Mouse (Mus musculus): Measurements from ENCODE around the gene Trmt44.

Gene Trmt44

DNA sequence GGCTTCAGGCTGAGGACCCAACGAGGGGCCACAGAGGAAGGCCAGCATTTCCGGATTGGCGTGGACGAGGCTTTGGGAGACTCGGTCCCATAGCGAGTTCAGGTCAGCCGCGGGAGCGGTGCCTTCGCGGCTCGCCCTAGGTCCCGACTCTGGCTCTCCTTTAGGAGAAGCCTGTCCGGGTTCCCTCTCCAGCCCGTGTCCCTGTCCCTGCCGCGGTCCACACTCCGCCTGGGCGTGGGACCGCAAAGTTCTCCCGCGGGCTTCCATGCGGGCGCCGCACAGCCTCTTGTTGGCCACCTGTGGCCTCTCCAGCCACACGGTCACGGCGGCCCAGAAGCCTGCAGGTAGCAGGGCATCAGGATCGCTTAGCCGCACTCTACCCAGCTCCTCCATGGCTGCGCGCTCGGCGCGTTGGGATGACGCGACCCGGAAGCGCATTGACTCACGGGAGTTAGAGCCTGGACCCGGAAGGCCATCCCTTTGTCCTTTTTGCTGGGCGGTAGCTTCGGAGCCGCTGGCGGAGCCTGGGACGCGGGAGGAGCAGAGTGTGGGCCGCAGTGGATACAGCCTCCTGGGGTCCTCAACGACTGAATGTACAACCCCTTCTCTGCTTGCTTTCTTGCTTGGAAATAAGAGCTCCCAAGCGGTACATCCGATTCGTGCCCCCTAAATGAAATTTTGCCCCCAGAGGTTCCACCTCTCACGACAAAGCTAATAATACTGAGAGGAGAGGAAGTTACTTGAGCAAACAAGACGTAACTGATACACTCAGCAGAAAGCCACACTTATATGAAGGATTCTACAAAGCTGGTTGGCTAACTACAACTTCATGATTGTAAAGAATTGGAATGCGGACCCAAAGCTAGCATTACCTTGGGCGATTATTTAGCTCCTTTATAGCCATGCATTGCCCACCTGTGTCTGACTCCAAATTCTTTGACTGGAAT is at the start of gene Trmt44:
Gene Trmt44, minus strand, starts transcription at position 418 of the 947 bp plus-strand sequence.
- peak; percentile 66 to 84 for DNase-seq (ENCODE audit: low read depth in 1 of 2, low spot score in 2 of 2)

DNA sequence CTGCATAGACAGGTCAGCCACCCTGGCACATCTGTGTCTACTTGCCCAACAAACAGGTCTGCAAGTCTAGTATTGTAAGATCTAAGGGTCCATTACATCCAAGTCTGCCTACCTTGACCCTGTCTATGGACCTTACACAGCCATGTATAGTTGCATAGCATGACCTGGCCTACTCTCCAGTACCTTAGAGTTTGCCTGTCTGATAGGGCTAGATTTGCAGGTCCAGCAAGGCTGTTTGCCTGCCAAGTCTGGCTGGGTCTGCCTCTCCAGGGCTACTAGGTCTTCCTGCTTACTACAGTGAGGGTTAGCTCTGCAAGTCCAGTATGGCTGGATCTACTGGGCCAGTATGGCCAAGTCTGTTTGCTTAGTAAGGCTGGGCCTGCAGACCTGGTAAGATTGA is 49.0 kb upstream of the Trmt44 start:
- DNase-seq (ENCODE audit: low read depth in 1 of 2, low spot score in 2 of 2) = no peak

DNA sequence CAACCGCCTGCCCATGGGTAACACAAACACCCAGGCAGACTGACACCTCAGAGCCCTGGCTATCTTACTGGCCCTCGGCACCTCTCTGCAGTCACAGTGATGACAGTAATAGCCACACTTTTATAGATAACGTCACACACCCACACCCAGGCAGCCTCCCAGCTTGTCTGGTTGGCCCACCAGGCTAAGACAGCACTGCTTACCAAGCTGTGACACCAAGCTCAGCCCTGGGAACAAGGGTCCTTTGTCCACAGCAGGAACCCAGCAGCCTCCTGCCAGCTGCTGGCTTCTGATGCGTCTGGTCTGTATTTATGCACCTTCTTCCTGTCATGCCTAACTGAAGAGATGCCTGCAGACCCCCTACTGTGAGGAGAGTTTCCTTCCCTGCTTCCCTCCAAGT is 46.2 kb upstream of the Trmt44 start:
- DNase-seq (ENCODE audit: low read depth in 1 of 2, low spot score in 2 of 2) = no peak

DNA sequence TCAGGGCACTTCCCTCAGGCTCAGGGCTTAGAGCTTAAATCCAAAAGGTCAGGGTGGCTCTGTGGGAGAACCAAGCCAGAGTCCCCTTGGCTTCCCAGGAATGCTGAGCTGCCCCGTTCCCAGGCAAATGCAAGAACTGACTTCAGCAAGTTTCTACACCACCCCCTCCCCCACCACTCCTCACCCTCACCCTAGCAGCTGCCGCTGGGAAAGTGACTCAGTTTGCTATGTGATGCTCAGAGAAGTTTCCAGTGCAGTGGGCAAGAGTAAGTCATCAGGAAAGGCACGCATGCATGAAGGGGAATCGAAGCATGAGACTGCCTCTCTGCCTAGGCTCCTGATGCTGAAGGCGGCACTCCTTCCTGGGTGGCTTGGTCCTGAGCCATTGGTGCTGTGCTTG is 42.1 kb upstream of the Trmt44 start:
- no peak for DNase-seq (ENCODE audit: low read depth in 1 of 2, low spot score in 2 of 2)

DNA sequence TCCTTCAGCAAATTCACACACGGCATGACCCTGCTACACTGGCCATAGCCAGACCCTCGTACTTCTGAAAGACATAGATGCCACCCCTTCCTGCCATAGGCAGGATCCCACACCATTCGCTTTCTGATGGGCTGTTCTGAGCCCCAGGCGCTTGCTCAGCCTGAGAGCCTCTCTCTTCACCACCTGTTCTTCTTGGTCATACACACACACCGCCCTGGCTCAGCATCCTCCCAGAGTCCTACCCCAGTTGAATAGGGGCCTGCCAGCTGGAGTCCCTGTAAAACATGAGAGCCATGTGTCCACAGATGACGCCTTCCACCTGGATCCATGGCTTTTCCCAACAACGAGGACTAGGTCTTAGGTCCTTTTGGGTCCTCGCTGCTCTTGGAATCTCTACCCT is 37.9 kb upstream of the Trmt44 start:
- no peak for DNase-seq (ENCODE audit: low read depth in 1 of 2, low spot score in 2 of 2)

DNA sequence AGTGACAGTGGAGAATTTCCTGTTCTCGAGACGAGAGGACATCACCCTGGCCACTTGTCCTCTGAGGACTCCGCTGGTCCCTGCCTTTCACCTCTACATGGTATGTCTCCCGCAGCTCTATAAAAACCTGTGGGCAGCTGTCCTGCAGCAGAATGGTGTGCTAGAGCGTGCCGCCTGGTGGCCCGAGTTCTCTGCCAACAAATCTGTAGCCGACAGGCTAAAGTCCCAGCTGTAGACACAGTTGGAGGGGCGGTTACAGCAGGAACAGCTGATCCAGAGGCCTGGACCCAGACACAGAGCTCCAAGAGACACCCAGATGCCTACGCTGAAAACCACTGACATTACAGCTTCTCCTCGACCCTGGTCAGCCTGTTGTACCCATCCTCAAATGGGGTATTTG is 37.0 kb upstream of the Trmt44 start:
- no peak for DNase-seq (ENCODE audit: low read depth in 1 of 2, low spot score in 2 of 2)

DNA sequence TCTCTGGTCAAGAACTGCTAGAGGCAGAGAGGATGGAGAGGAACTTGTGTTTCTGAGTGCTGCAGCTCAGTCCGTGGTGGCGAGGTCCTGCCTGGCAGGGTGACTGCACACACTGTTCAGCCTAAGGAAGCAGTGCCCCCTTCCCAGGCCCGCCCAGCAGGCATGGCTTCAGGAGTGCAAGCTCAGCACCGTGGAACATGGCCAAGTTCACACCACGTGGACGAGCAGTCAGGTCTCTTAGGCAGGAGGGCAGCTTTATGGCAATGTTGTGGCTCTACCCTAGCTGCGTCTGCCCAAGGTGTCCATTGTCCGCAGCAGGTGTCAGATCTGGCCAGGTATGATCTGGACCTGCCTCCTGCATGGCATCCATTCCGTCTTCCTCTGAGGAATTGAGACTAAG is 36.3 kb upstream of the Trmt44 start:
- DNase-seq (ENCODE audit: low read depth in 1 of 2, low spot score in 2 of 2) = no peak

DNA sequence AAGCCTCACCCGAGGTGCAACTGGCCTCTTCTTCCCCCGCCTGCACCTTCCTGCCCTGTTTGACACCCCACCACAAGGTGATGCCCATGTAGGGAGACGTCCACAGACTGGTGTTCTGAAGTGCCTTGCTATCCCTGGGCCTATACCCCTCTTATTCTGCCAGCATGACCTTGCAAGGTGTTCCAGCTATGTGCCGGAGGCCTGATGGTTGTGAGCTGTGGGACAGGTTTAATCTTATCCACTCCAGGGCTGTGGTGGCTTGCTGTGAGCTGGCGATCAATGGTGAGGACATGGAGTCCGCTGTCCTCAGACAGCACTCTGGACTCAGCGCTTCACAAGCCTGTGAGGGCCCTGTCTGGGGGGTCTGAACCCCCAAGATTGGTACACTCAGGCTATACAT is 35.5 kb upstream of the Trmt44 start:
- no peak for DNase-seq (ENCODE audit: low read depth in 1 of 2, low spot score in 2 of 2)

DNA sequence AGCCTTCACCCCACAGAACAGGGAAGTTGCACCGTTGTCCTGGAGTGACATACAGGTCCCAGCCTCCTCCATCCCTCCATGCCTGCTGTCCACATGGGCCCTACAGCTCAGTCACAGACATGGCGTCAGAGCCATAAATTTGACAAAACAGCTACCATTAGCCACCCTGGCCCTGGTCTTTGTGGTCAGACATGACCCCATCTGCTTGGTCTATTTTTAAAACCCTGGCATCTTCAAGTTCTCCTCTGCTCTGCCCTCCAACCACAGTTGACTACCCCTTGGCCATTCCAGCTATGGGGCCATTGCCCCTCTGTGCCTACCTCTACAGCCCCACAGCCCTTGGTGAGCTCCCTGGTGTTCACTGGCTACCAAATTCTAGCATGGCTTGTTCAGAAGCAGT is 35.1 kb upstream of the Trmt44 start:
- no peak for DNase-seq (ENCODE audit: low read depth in 1 of 2, low spot score in 2 of 2)

DNA sequence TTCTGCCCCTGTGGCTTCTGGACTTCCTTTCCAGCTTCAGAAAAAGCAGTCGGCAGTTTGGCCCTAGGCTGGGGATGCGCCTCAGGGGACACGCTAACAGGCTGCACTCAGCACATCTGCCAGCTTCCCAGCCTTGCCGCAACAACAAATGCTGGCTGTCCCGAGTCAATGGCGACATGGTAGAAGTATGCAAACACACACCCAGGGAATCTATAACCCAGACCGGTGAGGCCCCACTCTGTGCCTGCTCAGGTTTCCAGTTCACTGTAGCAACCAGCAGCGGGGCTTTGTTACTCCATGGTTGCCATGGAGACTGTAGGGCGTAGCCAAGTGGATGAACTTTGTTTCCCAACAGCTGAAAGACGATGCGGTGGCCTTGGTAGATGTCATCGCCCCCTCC is 34.5 kb upstream of the Trmt44 start:
- DNase-seq (ENCODE audit: low read depth in 1 of 2, low spot score in 2 of 2) = no peak

DNA sequence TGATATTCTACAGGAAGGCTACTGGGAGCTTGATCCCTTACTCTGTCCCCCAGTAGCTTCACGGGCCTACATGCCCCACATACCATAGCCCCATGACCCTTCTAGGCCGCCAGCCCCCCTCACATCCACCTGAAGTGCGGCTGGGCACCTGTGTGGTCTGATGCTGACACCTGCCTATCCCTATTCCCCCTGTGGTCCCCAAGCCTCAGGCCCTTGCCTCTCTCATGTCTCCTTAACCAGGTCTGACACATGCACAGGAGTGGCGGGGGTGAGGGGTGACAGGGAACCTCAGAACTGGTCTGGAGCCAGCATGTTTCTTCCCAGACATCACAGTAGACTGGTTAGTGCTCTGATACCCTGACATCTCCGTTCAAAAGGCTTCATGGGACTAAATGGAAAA is 33.7 kb upstream of the Trmt44 start:
- no peak for DNase-seq (ENCODE audit: low read depth in 1 of 2, low spot score in 2 of 2)

DNA sequence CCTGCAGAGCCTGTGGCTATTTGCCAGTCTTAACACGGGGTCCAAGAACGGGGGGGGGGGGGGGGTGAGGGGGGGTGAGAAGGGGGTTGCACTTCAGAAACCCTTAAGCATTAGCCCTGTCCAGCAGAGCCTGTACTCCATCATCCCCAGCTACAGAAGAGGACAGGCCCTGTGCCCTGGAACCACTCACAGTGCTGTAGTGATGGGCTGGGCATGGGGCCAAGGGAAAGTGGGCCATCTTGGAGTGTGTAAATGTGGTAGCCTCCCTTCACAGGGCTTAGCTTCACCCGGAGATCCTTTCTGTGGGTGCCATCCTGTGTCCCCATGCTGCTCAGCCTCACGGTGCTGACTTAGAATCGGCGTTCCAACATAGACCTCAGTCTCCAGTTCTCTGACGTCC is 32.9 kb upstream of the Trmt44 start:
- DNase-seq (ENCODE audit: low read depth in 1 of 2, low spot score in 2 of 2) = no peak

DNA sequence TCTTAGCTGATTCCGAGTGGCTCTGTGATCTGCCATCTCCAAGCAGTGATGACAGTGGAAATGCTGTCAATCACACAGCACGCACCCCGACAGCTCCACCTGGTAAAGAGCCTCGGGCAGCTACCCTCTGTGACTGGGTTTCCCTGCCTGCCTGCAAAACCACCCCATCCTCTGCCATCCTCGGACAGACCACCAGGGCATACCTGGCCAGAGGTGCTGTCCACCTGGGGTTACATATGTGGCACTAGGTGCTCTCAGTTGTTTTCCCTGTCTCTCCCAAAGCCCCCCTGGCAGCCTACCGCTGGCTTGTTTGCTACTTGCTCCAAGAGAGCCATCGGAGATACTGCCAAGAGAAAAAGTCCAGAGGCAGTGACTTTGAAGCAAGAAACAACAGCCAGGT is 31.9 kb upstream of the Trmt44 start:
- no peak for DNase-seq (ENCODE audit: low read depth in 1 of 2, low spot score in 2 of 2)

DNA sequence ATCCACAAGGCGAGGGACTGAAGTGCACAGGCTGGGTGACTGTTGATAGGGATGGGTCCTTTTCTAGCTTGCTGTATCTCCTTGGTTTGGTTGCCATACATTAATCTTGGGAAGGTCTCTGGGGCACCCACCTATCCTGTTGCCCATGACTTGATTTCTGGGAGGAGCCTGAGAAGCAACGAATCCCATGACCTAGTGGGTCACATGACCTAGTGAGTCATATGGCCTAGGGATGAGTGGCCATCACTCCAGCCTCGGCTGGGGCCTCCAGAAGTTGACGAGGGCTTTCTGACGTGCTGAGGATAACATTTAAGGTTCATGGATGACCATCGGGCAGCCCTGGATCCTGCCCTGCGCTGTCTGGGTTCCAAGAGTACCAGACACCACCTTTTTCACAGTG is 30.5 kb upstream of the Trmt44 start:
- no peak for DNase-seq (ENCODE audit: low read depth in 1 of 2, low spot score in 2 of 2)

DNA sequence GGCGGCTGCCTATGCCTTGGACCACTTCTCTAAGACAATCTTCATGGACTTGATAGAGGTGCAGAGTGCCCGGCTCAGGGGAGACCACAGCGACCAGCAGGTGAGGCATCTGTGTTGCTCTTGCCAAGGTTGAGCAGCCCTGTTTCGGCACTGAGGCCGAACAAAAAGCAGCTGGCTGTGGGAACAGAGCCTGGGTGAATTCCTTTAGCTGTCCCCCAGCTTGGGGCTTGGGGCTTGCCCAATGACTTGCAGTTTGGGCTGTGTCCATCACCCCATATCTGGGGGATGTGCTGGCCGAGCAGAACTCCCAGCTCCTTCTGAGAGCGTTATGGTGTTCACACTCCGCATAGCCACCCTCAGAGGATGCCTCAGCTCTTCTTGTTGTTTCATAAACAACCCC is 26.7 kb upstream of the Trmt44 start:
- DNase-seq (ENCODE audit: low read depth in 1 of 2, low spot score in 2 of 2) = no peak

DNA sequence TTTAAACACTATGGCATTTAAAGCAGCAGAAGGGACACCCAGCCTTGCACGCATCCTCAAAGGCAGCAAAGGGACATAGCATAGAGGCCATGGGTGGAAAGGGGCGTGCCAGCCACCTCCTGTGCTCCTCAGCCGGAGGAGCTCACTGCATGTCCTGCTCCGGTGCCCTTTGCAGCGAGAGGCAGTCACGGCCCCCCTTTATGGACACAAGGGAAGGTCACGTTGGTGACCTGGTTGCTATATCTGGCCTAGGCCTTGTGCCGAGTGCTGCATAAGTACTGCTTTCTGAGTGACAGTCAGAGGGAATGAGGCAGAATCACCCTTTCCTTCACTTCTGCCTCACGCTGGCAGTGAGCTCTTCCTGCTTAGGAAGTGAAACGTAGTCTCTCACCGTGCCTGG is 25.4 kb upstream of the Trmt44 start:
- no peak for DNase-seq (ENCODE audit: low read depth in 1 of 2, low spot score in 2 of 2)

DNA sequence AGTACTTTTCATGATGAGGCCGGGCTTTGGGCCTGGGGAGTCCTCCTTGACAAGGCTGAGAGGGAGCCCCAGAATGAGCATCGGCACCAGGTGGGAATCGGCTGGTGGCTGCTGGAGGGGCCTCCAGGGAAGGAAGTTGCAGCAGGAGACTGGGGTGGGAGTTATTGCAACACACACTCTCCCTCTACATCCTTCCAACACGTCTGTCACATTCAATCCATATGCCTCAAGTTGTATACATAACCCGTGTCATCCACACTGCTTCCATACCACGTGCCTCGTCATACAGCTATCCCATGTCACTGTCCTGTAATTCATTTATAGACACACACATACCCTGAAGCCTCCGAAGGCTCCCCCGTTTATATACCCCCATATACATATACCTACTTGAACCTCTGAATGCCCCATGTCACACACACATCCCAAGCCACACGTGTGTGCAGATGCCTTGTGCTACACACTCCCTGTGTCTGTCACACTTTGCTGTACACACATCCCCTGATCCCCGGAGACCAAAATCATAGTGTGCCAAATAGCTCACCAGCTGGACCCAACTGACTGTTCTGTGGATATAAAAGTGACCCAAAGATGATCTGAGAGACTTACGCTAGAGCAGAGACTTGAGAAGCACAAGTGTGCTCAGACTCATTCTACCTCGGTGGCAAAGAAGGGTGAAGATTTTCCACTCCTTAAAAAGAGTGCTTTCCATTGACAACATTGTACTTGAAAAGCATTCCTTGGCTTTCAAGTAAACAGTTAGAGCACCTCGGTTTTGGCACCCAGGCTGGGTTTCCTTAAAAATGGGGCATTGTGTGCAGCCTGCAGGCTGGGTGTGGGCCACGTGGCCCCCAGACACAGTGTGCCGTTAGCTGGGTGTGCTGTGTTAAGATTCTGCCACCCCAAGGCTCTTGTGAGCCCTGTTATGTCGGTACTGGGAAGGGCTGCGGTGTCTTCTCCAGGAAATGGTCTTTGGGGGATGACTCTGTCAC is 21.6 kb upstream of the Trmt44 start:
- DNase-seq (ENCODE audit: low read depth in 1 of 2, low spot score in 2 of 2) = no peak

DNA sequence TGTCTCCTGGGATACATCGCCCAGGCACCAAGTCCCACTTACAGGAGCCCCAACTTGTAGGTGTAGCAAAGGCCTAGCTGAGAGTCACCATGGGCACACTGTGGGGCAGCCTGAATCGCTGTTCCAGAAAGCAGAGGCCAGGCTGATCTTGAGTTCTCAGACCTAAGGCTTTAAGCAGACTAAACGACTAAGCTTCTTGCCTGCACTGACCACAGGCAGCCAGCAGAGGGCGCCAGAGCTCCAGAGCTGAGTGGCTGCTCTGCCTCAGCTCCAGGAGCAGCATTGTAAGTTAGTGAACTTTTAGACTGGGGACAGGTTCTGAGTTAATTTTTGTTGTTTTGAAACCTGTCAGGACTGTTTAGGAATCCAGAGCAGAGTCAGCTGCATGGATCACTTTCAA is 20.8 kb upstream of the Trmt44 start:
- DNase-seq (ENCODE audit: low read depth in 1 of 2, low spot score in 2 of 2) = peak in 1 of 2 experiments; percentile 50

DNA sequence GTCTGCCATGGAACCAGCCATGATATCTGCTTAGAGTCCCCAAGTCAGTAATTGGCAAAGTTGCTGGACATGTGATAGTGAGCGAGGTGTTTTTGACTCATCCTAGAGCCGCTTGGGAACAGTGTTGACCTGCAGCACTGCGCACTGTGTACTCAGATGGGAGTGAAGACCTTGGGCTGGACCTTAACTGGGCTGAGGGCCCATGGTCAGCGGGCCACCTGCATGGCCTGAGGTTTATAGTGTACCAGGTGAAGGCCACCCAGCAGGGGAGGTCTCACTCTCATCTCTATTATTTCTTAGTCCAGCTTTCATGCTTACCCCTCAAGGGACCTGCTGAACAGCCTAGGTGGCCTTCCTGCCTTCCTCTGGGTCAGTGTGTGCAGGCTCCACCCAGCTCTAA is 19.9 kb upstream of the Trmt44 start:
- DNase-seq (ENCODE audit: low read depth in 1 of 2, low spot score in 2 of 2) = no peak

DNA sequence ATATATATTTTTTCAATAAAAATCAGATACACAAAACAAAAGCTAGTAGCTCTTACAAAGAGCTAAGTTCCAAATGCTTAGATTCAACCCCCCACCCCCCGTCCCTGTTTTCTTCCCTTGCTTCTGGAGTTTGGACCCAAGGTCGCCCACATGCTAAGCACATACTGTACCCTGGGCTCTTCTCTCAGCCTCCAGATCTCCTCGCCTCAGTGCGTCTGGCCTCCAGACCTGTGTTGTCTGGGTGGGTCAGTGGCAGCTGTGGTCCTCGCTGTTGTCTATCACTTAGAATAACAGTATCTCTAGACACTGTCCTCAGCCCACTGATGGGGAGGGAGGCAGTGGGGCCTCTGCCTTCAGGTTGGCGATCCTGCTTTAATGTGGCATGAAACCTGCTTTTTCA is 18.4 kb upstream of the Trmt44 start:
- no peak for DNase-seq (ENCODE audit: low read depth in 1 of 2, low spot score in 2 of 2)

DNA sequence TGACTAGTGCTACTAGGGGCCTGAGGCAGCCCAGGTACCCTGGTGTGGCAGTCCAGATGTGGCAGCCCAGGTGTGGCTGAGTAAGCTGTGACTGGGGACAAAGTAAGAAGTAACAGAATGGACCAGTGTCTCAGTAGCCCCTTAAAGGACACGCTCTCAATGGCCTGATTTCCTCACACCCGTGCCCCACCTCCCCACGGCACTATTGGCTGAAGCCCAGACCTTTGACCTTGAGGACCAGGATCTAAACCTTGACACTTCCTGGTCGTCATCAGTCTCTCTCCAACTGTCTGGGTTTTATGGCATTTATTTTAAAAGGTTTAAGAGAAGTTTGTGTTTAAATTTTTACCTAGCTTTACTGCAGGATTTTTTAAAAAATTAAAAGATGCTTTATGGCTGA is 18.0 kb upstream of the Trmt44 start:
- no peak for DNase-seq (ENCODE audit: low read depth in 1 of 2, low spot score in 2 of 2)

Data from monocyte, adult 2 months (primary cell).